Mouse (Mus musculus): ENCODE measurements at regions not wholly inside any gene's neighbourhood (a gene's known extent, or its start where the extent isn't known, plus 50 kb on each side); places are given as distances from the start of the nearest gene placed in this dataset.
"Not testable (repeated sequence)": the region's sequence is repeated elsewhere in the genome, so short reads cannot be mapped to it uniquely, and the experiment has no call there.

- peak; percentile 14 for DNase-seq
Observed at GRCm38 (mm10) chr4:145774241-145774761, 94.3 kb upstream of the Zfp986 start.

- DNase-seq, result not testable (repeated sequence)
Observed at GRCm38 (mm10) chr4:145774884-145775283, 93.7 kb upstream of the Zfp986 start.

- not testable (repeated sequence) for DNase-seq
Observed at GRCm38 (mm10) chr4:145776531-145776930, 92.1 kb upstream of the Zfp986 start.

GRCm38 (mm10) chr4:145781281-145781896, 87.2 kb upstream of the Zfp986 start:
- not testable (repeated sequence) for DNase-seq

- not testable (repeated sequence) for DNase-seq
Observed at GRCm38 (mm10) chr4:145814674-145815073, 53.9 kb upstream of the Zfp986 start.

Measured in lung, postnatal 14 days (tissue).